Mouse (Mus musculus) MEL (cell line): Measurements from ENCODE around the gene Ap1m1. TPM values are rescaled to one million over a fixed set of nuclear protein-coding genes. Genes with fewer than 3 reads are reported as not detected.

Experiments
- DNase-seq: peaks from one replicate; pipeline ENCODE4 v3.0.0; 2011; ENCODE audit warnings: low read depth, low spot score
- H3K27ac ChIP-seq: 2 replicates; pipeline ENCODE4 v1.5.1; 2012; ENCODE audit warnings: low read depth, mild to moderate bottlenecking, control low read depth, low read length, moderate library complexity; ENCODE audit not compliant: control insufficient read depth
- H3K27me3 ChIP-seq, 2 experiments: fragments of 150-350 bp in 1 of 2; sonication (generic) in 1 of 2; 2 replicates each; pipeline ENCODE4 v1.6.1; 2012; ENCODE audit warnings: low read length in 2 of 2, mild to moderate bottlenecking in 2 of 2, improper control_type of control experiment in 1 of 2, moderate library complexity in 1 of 2; ENCODE audit not compliant: insufficient read depth in 2 of 2, control insufficient read depth in 1 of 2
- H3K36me3 ChIP-seq, 2 experiments: 2 replicates each; pipeline ENCODE4 v1.6.1; 2012 to 2014; ENCODE audit warnings: low read length in 2 of 2, improper control_type of control experiment in 1 of 2, inconsistent platforms in 1 of 2, mild to moderate bottlenecking in 1 of 2; ENCODE audit not compliant: insufficient read depth in 2 of 2, control insufficient read depth in 1 of 2
- H3K4me1 ChIP-seq, 2 experiments: fragments of 150-350 bp in 1 of 2; sonication (generic) in 1 of 2; 2 replicates each; pipeline ENCODE4 v1.6.1; 2012; ENCODE audit warnings: low read length in 2 of 2, improper control_type of control experiment in 1 of 2, mild to moderate bottlenecking in 1 of 2; ENCODE audit not compliant: insufficient read depth in 2 of 2, control insufficient read depth in 1 of 2
- H3K4me3 ChIP-seq, 2 experiments: fragments of 150-350 bp in 1 of 2; sonication (generic) in 1 of 2; 2 replicates each; pipeline ENCODE4 v1.5.1; 2012; ENCODE audit warnings: low read depth in 2 of 2, low read length in 2 of 2, mild to moderate bottlenecking in 2 of 2, moderate library complexity in 2 of 2, control low read depth in 1 of 2, improper control_type of control experiment in 1 of 2; ENCODE audit not compliant: control insufficient read depth in 1 of 2, insufficient read depth in 1 of 2
- H3K79me2 ChIP-seq: 2 replicates; pipeline ENCODE4 v1.6.1; 2012; ENCODE audit warnings: mild to moderate bottlenecking, low read length, moderate library complexity; ENCODE audit not compliant: control insufficient read depth, poor library complexity, insufficient read depth
- H3K9ac ChIP-seq: 2 replicates; pipeline ENCODE4 v1.6.1; 2012; ENCODE audit warnings: low read depth, mild to moderate bottlenecking, control low read depth, low read length, moderate library complexity; ENCODE audit not compliant: control insufficient read depth, poor library complexity, severe bottlenecking
- H3K9me3 ChIP-seq: fragments of 150-350 bp; sonication (generic); replicated peaks from 2 replicates; pipeline ENCODE4 v1.6.1; 2012; ENCODE audit warnings: mild to moderate bottlenecking, low read length, improper control_type of control experiment, moderate library complexity; ENCODE audit not compliant: insufficient read depth
- BHLHE40 ChIP-seq: IDR thresholded peaks from 2 replicates; pipeline ENCODE4 v1.6.1; 2012; ENCODE audit warnings: low read depth, mild to moderate bottlenecking, inconsistent platforms, low read length, improper control_type of control experiment, borderline replicate concordance
- CHD1 ChIP-seq: IDR thresholded peaks from 2 replicates; pipeline ENCODE4 v1.6.1; 2012; ENCODE audit warnings: low read depth, mild to moderate bottlenecking, inconsistent platforms, low read length, improper control_type of control experiment
- CHD2 ChIP-seq: IDR thresholded peaks from 2 replicates; pipeline ENCODE4 v1.6.1; 2011; ENCODE audit warnings: low read length, improper control_type of control experiment
- CTCF ChIP-seq, 3 experiments: IDR thresholded peaks in 2 of 3; conservative IDR thresholded peaks in 1 of 3; 2 replicates each; pipeline ENCODE4 v1.5.1; 2011 to 2012; ENCODE audit warnings: low read length in 3 of 3, low read depth in 2 of 3, mild to moderate bottlenecking in 2 of 3, improper control_type of control experiment in 1 of 3, inconsistent platforms in 1 of 3, mixed read lengths in 1 of 3, moderate library complexity in 1 of 3; ENCODE audit not compliant: control insufficient read depth in 1 of 3, insufficient read depth in 1 of 3, poor library complexity in 1 of 3, severe bottlenecking in 1 of 3
- ELF1 ChIP-seq: IDR thresholded peaks from 2 replicates; pipeline ENCODE4 v1.6.1; 2014; ENCODE audit warnings: low read depth, mild to moderate bottlenecking, inconsistent platforms, low read length, improper control_type of control experiment, moderate library complexity
- GATA1 ChIP-seq: IDR thresholded peaks from 2 replicates; pipeline ENCODE4 v1.6.1; 2011; ENCODE audit warnings: low read depth, low read length, improper control_type of control experiment
- HCFC1 ChIP-seq: IDR thresholded peaks from 2 replicates; pipeline ENCODE4 v1.6.1; 2012; ENCODE audit warnings: low read depth, mild to moderate bottlenecking, inconsistent platforms, low read length, improper control_type of control experiment, moderate library complexity
- JUND ChIP-seq: IDR thresholded peaks from 2 replicates; pipeline ENCODE4 v1.6.1; 2011; ENCODE audit warnings: low read depth, mild to moderate bottlenecking, improper control_type of control experiment, low read length
- MAZ ChIP-seq: IDR thresholded peaks from 2 replicates; pipeline ENCODE4 v1.6.1; 2012; ENCODE audit warnings: low read depth, mild to moderate bottlenecking, inconsistent platforms, low read length, improper control_type of control experiment
- MYC ChIP-seq: IDR thresholded peaks from 2 replicates; pipeline ENCODE4 v1.6.1; 2011; ENCODE audit warnings: low read depth, mild to moderate bottlenecking, low read length, improper control_type of control experiment, moderate library complexity
- NELFE ChIP-seq: IDR thresholded peaks from 2 replicates; pipeline ENCODE4 v1.6.1; 2011; ENCODE audit warnings: low read depth, low read length, improper control_type of control experiment
- POLR2A ChIP-seq, 2 experiments: IDR thresholded peaks; 2 replicates each; pipeline ENCODE4 v1.6.1; 2011 to 2012; ENCODE audit warnings: low read length in 2 of 2, mild to moderate bottlenecking in 2 of 2, control low read depth in 1 of 2, improper control_type of control experiment in 1 of 2, low read depth in 1 of 2, moderate library complexity in 1 of 2; ENCODE audit not compliant: control insufficient read depth in 1 of 2, insufficient read depth in 1 of 2, poor library complexity in 1 of 2
- POLR2AphosphoS2 ChIP-seq: IDR thresholded peaks from 2 replicates; pipeline ENCODE4 v1.6.1; 2011; ENCODE audit warnings: low read length, improper control_type of control experiment
- RAD21 ChIP-seq: IDR thresholded peaks from 2 replicates; pipeline ENCODE4 v1.6.1; 2011; ENCODE audit warnings: mild to moderate bottlenecking, low read depth, low read length, improper control_type of control experiment
- RCOR1 ChIP-seq: IDR thresholded peaks from 2 replicates; pipeline ENCODE4 v1.6.1; 2012; ENCODE audit warnings: low read depth, mild to moderate bottlenecking, inconsistent platforms, low read length, improper control_type of control experiment
- SIN3A ChIP-seq: IDR thresholded peaks from 2 replicates; pipeline ENCODE4 v1.6.1; 2012; ENCODE audit warnings: low read length, improper control_type of control experiment, inconsistent platforms
- SMC3 ChIP-seq: IDR thresholded peaks from 2 replicates; pipeline ENCODE4 v1.6.1; 2011; ENCODE audit warnings: low read depth, low read length, improper control_type of control experiment
- TAL1 ChIP-seq: IDR thresholded peaks from 2 replicates; pipeline ENCODE4 v1.6.1; 2012; ENCODE audit warnings: mild to moderate bottlenecking, inconsistent platforms, low read length, moderate library complexity, mixed read lengths
- USF1 ChIP-seq: IDR thresholded peaks from 2 replicates; pipeline ENCODE4 v1.6.1; 2014; ENCODE audit warnings: low read depth, mild to moderate bottlenecking, inconsistent platforms, low read length, improper control_type of control experiment, moderate library complexity
- ZMIZ1 ChIP-seq: IDR thresholded peaks from 2 replicates; pipeline ENCODE4 v1.6.1; 2012; ENCODE audit warnings: low read depth, mild to moderate bottlenecking, inconsistent platforms, low read length, improper control_type of control experiment, moderate library complexity
- polyA plus RNA-seq, 2 experiments: library from polyadenylated mRNA; stranded (reverse) in 1 of 2; unstranded in 1 of 2; fragments of >175 nt in 1 of 2; fragments of >200 nt in 1 of 2; gene quantifications; 2 replicates each; pipeline versions ENCODE4 v1.2.1 to v1.2.4; 2012; ENCODE audit warnings: low replicate concordance in 2 of 2, low read depth in 1 of 2; ENCODE audit not compliant: insufficient read length in 2 of 2, insufficient read depth in 1 of 2, missing spikeins in 1 of 2
- total RNA-seq: library from RNA; depleted of rRNA; stranded (reverse); fragments of 300-350 nt; gene quantifications from 2 replicates; pipeline ENCODE4 v1.2.3, GENCODE M21; 2012

The Ap1m1 gene
- total and polyA plus RNA-seq, 3 experiments = 47.4 to 117 TPM; not detected in 1

DNA sequence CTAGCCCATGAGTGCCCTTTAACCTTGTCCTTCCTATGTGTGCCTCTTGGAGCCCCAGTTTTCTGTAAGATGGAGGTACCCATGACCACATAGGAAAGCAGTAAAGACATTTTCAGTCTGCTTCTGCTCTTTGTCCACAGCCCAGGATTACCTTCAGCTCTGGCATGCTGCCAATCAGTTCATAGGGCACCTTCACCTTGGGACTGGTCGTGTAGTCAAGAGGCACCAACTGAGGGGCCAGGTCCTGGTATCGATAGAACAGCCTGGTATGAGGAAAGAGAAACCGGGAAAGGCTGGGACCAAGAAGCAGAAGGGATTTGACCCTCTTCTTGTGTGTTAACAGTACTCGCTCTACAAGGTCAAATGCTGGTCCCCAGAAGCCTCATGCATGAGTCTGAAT is 29.6 kb upstream of the Ap1m1 start:
- H3K27ac ChIP-seq = no peak overlapping the region
- no peak for DNase-seq
- TF ChIP-seq CHD2 = no peak
- no peak for TF ChIP-seq BHLHE40
- no peak for TF ChIP-seq USF1
- TF ChIP-seq CTCF (IDR thresholded peaks at IDR 0.05 in 2 of 3, conservative IDR thresholded peaks at IDR 0.05 in 1 of 3; ENCODE audit: control insufficient read depth in 1 of 3, insufficient read depth in 1 of 3, low read depth in 2 of 3, low read length in 3 of 3, poor library complexity in 1 of 3, severe bottlenecking in 1 of 3) = no peak
- TF ChIP-seq, all 39 proteins: peak for 0
- Histone ChIP-seq H3K9ac (no peak overlapping the region), H3K4me3 (no peak overlapping the region), H3K79me2 (no peaks in the 10 kb centered on the region), H3K9me3 (no peaks in the 10 kb centered on the region), H3K4me1 (peaks cover 0 to 3% of the 10 kb centered on the region in 2 experiments; a peak in 2 of 4 replicates), H3K36me3 (no peaks in the 10 kb centered on the region), H3K27me3 (no peaks in the 10 kb centered on the region)

- no peak for DNase-seq
- Histone ChIP-seq H3K9me3 (no peaks in the 10 kb centered on the region), H3K79me2 (no peaks in the 10 kb centered on the region), H3K27me3 (no peaks in the 10 kb centered on the region), H3K4me1 (peaks cover 0 to 3% of the 10 kb centered on the region in 2 experiments; a peak in 2 of 4 replicates), H3K9ac (no peak overlapping the region), H3K27ac (no peak overlapping the region), H3K36me3 (no peaks in the 10 kb centered on the region), H3K4me3 (no peak overlapping the region)
- TF ChIP-seq GATA1 (no peak), CTCF (IDR thresholded peaks at IDR 0.05 in 2 of 3, conservative IDR thresholded peaks at IDR 0.05 in 1 of 3; ENCODE audit: control insufficient read depth in 1 of 3, insufficient read depth in 1 of 3, low read depth in 2 of 3, low read length in 3 of 3, poor library complexity in 1 of 3, severe bottlenecking in 1 of 3) (peak in 1 of 3 experiments; percentile 6; a peak in 1 of 6 replicates), RCOR1 (no peak), HCFC1 (no peak), ZMIZ1 (no peak), POLR2A (IDR thresholded peaks at IDR 0.05; ENCODE audit: control insufficient read depth in 1 of 2, insufficient read depth in 1 of 2, low read depth in 1 of 2, low read length in 2 of 2, poor library complexity in 1 of 2) (no peak), BHLHE40 (no peak), SMC3 (no peak), CHD2 (no peak)
These were observed 29.1 kb upstream of the Ap1m1 start for GRCm38 (mm10) chr8:72210710-72211109.

- H3K79me2 ChIP-seq = no peaks in the 10 kb centered on the region
- H3K27me3 ChIP-seq = no peaks in the 10 kb centered on the region
- no peak for TF ChIP-seq TAL1
- no peak for TF ChIP-seq NELFE
- TF ChIP-seq MYC = no peak
- TF ChIP-seq HCFC1 = no peak
- no peak for TF ChIP-seq SIN3A
- TF ChIP-seq JUND = no peak
- TF ChIP-seq MAZ = no peak
- no peak for TF ChIP-seq CHD2
- TF ChIP-seq RAD21 = no peak
- TF ChIP-seq CHD1 = no peak
- no peak for TF ChIP-seq POLR2AphosphoS2
- no peak for TF ChIP-seq ELF1
- TF ChIP-seq USF1 = no peak
- no peak for TF ChIP-seq CTCF (IDR thresholded peaks at IDR 0.05 in 2 of 3, conservative IDR thresholded peaks at IDR 0.05 in 1 of 3; ENCODE audit: control insufficient read depth in 1 of 3, insufficient read depth in 1 of 3, low read depth in 2 of 3, low read length in 3 of 3, poor library complexity in 1 of 3, severe bottlenecking in 1 of 3)
- no peaks in the 10 kb centered on the region for H3K9me3 ChIP-seq
- no peak overlapping the region for H3K4me3 ChIP-seq
- no peak overlapping the region for H3K27ac ChIP-seq
- no peak for DNase-seq
- no peak overlapping the region for H3K9ac ChIP-seq
- no peaks in the 10 kb centered on the region for H3K36me3 ChIP-seq
- H3K4me1 ChIP-seq = peaks cover 0 to 7% of the 10 kb centered on the region in 2 experiments; a peak in 2 of 4 replicates
These were observed 28.0 kb upstream of the Ap1m1 start for GRCm38 (mm10) chr8:72211846-72212245.
